Mouse (Mus musculus) c-Kit-positive CD71-negative TER-119-negative erythroid progenitor cells, embryonic 14.5 days (primary cell): ENCODE results near the gene Lemd1.

Experiments
- DNase-seq: peaks from one replicate; pipeline ENCODE4 v3.0.0-alpha.2; 2013; ENCODE audit warnings: low read depth

The Lemd1 gene

DNA sequence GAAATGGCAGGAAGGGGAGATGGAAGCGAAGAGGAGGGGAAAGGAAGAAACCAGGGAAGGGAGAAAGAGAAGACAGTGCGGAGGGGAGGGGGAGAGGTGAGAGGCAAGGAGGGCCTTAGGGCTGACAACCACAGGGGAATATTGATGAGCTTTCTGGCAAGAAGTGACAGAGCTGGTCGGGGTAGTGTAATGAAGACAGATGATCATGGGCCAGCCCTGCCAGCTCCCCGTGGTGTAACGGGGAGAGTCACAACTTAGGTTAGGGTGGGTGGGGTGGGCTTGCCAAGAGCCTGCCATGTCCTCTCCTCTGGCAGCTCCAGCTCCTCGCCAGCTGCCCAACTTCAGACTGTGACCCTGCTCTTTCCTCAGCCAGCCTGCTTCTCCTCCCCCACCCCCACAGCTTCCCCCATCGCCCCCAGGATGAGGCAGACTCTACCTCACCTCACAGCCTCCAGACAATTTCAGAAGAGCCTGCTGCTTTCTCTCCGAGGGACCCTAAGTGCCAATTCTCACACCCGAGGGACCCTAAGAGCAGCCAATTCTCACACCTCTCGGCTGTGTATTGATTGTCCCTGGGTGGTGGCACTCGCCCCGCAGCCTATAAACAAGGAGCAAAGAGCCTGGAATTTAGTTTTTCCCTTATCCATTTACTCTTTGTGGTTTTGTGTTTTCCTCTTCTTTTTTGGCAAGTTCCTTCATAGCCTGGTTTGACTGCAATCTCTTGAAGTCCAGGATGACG is 26.3 kb upstream of the Lemd1 start:
- DNase-seq, result no peak

DNA sequence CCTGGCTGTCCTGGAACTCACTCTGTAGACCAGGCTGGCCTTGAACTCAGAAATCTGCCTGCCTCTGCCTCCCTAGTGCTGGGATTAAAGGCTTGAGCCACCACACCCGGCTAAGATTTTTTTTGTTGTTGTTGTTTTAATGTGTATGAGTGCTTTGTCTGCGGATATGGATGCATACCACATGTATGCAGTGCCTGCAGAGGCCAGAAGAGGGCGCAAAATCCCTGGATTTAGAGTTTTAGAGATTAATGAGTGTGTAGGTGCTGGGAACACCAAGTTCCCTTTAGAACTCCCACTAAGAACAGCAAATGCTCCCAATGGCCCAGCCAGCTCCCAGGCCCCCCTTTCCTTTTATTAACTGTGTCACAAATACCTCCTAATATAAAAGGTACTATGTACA is 25.4 kb upstream of the Lemd1 start:
- DNase-seq, result no peak

- no peak for DNase-seq
Observed at GRCm38 (mm10) chr1:132168115-132168767, 23.0 kb upstream of the Lemd1 start.

DNA sequence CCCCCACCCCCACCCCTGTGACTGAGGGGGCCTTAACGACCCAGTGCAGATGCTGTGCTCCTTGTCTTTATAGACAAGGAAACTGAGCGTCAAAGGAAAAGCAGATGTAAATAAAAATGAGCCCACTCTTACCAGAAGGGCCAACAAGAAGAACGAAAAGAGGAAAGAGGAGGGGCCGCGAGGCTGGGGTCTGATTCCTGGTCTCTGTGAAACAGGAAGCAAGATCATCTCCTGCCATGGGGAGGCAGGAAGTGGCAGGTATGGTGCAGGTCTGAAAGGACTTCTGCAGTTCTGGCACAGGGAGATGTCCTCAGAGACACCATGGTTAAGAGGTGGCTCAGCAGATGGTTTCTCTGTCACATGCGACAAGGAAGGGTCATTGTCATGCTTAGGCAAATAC is 20.5 kb upstream of the Lemd1 start:
- DNase-seq, result no peak

DNA sequence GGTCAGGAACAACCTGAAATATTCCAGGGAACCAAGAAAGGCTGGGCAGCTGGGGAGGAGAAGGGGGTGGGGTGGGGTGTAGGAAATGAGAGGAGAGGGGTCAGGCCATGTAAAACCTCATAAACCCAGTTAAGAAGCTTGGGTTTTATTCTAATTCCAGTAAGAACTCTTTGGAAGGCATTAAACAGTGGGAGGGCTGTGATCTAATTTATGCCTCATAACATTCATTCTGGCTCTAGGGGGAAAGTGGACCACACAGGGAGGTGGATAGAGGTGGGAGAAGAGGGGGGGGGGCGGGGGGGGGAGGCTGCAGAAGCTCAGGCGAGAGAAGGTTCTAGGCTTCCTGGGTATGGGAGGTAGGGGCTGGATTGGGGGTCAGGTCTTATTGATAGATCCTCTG is 19.6 kb upstream of the Lemd1 start:
- no peak for DNase-seq

GRCm38 (mm10) chr1:132186303-132186702 is 4.9 kb upstream of the Lemd1 start:
- DNase-seq, result no peak

DNA sequence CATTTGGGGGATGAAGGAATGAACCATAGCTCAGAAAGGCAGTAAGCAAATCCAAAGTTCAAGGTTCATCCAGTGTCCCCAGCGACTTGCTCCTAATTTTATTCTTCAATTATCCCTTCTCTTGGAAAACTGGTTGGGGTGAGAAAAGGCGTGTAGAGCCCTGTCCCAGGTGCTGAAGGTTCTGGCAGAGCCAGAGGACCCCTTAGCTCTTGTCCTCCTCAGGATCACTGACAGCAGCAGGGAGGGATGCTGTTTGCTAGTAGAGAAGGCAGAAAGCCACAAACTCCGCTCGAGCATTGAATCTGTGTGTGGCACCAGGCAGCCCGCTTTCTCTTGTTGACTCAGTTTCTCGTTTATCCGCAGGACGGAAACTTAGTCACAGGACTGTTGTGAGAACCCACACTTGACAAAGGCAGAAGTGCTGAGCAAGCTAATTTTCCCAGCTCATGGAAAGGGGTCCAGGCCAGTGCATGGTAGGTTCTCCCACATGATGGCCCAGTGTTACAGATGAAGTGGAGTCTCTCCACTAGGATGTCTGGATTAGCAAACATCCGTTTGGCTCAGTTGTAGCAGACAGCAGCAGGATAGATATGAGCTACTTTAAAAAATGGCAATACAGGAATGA is 2.7 kb upstream of the Lemd1 start:
- DNase-seq, result no peak

DNA sequence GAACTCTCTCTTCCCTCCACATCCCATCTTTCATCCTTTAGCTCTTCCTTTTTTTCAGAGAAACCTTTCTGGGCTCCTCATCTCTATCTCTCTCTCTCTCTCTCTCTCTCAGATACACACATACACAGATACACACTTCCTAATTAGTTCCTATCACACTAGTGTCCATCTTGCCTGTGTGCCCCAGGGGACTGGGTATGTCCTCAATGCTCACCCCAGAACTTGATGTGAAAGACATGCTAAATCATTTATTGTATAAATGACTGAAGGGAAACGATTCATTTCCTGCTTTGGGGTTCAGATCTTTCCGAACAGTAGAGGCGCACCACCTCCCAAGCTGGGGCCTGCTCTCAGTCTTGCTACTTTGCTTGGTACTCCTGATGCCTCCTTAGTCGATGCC is 2.0 kb upstream of the Lemd1 start:
- DNase-seq, result no peak

GRCm38 (mm10) chr1:132190040-132190513 is 1.2 kb upstream of the Lemd1 start:
- DNase-seq, result no peak

GRCm38 (mm10) chr1:132190621-132191092 is 574 bp upstream of the Lemd1 start:
- no peak for DNase-seq

DNA sequence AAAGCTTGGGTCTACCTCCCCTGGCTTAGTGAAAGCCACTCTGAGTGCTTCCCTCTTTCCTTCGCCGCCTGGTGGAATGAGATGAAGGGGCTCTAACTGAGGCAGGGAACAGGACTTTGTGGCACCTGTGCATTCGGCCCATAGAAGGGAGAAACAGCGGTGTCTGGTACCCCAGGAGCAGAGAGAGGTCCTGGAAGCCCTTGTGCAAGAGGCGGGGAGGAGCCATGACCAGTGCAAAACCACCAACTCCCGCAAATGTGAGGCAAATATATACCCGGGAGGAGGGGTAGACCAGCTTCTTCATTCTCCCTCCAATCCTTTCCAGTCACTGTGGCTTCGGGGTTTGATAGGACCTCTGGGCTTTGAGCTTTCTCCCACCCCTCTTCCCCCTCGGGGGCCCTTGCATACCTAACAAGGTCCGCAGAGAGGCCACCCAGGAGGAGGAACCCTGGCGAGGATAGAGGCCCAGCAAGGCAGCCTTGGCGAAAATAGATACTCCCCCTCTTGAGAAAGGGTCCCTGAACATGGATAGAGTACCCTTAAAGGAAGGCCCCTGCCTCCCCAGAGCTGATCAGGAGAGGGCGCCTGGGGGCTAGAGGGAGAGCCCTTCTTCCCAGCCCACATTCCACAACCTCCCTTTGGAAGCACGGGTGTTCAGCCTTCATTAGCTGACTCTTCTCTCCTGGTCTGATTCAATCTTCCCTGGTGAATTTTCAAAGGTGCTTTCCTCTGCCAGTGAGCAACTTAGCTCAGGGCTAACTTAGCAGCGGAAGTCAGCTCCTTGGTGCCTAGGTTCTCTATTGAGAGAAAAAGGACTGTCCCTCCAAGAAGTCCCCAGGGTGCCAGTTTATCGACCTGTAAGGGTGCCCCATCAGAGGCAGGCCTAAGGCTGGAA is 802 bp downstream of the Lemd1 start:
- DNase-seq, result no peak

GRCm38 (mm10) chr1:132193806-132194205 is 2.6 kb downstream of the Lemd1 start:
- DNase-seq, result no peak

DNA sequence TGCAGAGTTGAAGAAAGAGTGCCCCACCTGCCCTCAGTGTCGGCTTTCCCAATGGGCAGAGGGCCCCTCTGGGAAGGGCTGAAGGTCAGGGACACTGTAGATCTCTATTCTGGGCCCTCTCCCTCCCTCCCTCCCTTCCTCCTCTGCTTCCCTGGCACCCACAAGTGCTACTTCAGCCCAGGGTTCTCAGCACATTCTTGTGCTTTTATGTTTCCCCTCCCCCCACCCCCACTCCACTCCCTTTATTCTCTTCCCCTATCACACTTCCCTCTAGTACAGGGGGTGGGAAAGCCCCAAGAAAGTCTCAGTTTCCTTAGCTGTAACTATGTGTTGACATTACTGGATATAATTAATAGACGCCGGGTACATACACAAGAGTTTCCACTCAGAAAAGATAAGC is 3.4 kb downstream of the Lemd1 start:
- DNase-seq, result no peak

DNA sequence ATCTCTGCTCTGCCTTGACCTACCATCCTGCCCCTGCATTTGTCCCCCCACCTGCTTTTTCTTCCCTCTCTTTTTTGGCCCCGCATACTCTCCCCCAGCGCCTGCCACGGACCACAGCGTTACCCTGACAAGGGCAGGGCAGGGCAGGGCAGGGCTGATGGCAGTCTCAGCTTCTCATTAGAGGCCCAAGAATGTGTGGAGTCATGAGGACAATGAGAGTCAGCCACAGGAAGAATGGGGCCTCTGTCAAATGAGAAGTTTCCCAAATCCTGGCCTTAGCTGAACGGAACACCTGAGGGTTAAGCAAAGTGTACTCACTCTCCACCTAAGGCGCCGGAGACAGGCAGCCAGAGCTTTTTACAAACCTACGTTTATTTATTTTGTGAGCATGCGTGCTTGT is 3.9 kb downstream of the Lemd1 start:
- no peak for DNase-seq

DNA sequence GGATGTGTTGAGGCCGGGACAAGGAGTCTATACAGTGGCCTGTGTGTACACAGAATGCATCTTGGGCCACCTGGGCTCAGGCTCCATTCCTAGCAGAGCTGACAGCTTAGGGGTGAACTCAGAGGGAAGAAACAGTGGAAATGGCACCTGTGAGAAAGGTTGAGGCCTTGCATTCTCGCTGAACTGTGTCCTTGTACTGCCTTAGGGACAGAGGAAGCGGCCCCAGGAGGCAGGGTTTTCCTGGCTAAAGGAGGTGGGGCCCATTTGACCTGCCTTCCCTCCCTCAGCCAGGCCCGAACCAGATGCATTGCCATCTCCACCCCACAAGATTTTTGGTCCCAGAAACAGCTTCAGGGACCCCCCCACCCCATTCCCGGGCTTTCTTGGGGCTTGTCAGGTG is 4.5 kb downstream of the Lemd1 start:
- DNase-seq, result no peak

DNA sequence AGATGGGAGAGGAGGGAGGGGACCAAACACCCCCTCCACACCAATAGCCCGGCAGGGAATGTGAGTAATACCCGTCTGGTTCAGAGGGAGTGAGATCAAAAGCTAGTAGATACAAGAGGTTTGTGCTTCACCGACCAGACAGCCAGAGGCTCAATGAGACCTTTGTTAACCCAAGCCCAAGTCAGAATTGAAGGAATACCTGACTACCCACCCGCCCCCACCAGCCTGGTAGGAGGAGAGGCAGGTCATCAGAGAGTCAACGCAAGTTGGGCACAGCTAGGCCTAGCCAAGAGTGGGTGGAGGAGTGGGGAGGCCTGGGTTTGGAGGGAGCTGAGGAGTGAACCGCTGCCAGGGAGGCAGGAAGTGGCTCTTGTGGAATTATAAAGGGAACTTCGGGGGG is 5.1 kb downstream of the Lemd1 start:
- no peak for DNase-seq

GRCm38 (mm10) chr1:132197666-132198065 is 6.4 kb downstream of the Lemd1 start:
- no peak for DNase-seq

DNA sequence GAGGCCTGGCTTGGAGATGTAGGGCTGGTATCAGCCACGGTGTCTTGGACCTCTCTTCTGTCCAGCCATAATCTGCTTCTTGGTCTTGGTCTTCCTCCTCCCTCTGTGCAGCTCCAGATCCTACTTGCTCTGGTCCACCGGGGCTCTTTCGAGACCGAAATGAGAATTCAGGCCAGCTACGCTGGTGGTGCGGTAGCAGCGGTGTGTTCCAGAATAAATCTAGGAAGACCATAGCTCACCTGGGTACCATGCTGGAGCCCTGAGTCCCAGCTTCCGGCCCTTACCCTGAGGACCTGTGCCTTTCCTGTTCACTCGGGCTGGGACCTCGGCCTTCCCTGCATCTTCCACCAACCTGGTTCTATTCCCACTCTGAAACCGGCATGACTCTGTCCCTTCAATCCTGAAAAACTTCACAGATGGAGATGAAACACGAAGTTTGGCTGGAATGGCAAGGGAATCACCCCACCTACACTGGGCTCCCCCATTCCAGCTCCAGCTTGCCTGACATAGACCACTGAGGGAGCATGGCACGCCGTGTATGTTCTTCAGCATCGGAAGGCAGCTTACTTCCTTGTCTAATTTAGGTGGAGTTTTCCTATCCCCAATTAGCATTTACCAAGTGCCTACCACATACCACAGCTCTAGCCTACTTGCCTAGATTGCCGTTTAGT is 7.3 kb downstream of the Lemd1 start:
- no peak for DNase-seq

- DNase-seq, result no peak
Observed at GRCm38 (mm10) chr1:132199244-132199643, 8.0 kb downstream of the Lemd1 start.

DNA sequence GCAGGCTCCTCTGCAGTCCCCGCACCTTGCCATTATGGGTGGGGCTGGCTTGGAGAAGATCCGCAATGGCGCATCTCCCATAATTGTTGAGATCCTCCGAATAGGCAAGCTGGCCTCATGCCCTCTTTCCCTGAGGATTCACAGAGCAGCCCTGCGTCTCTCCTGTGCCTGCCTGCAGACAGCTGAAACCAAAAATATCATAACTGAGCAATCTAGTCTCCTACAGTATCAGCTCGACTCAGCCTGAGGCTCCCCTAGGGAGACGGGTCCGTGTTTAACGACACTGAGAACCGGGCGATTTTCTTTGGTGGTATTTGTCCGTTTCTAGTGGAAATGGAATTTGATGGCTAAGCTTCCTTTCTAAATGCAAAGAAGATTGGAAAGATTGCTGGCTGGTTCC is 8.7 kb downstream of the Lemd1 start:
- no peak for DNase-seq
